Mouse (Mus musculus) cerebellum, adult 2 months (tissue): ENCODE measurements around the gene Stat4. TPM values are rescaled to one million over a fixed set of nuclear protein-coding genes. Genes with fewer than 3 reads are reported as not detected.
"Not testable (repeated sequence)": the region's sequence is repeated elsewhere in the genome, so short reads cannot be mapped to it uniquely, and the experiment has no call there.

Source experiments
- DNase-seq, 2 experiments: peaks; one replicate each; pipeline ENCODE4 v3.0.0; 2021
- H3K27ac ChIP-seq: fragments of 200-500 bp; 2 replicates; pipeline ENCODE4 v1.5.1; 2012; ENCODE audit warnings: low read length, control low read depth, inconsistent platforms; ENCODE audit not compliant: insufficient read depth
- H3K27me3 ChIP-seq: fragments of 200-500 bp; 2 replicates; pipeline ENCODE4 v1.6.1; 2012; ENCODE audit warnings: inconsistent platforms, mild to moderate bottlenecking, low read length, moderate library complexity; ENCODE audit not compliant: control insufficient read depth, insufficient read depth
- H3K4me1 ChIP-seq: fragments of 200-500 bp; 2 replicates; pipeline ENCODE4 v1.6.1; 2011; ENCODE audit warnings: low read length; ENCODE audit not compliant: control insufficient read depth, insufficient read depth
- H3K4me3 ChIP-seq: fragments of 200-500 bp; replicated peaks from 2 replicates; pipeline ENCODE3; 2011; ENCODE audit warnings: mild to moderate bottlenecking, low read depth, low read length, control low read depth; ENCODE audit not compliant: insufficient read depth
- CTCF ChIP-seq: fragments of 200-500 bp; IDR thresholded peaks from 2 replicates; pipeline ENCODE4 v1.5.1; 2011; ENCODE audit warnings: low read depth, mild to moderate bottlenecking, control low read depth, low read length, moderate library complexity, borderline replicate concordance; ENCODE audit not compliant: insufficient read depth
- POLR2A ChIP-seq: fragments of 200-500 bp; IDR thresholded peaks from 2 replicates; pipeline ENCODE4 v1.6.1; 2011; ENCODE audit warnings: low read length, control low read depth, borderline replicate concordance; ENCODE audit not compliant: insufficient read depth
- WGBS: fragments of 180-500 bp; shearing (Covaris S2); methylation state at CpG from one replicate; pipeline ENCODE4 v1.1.7; 2018; 5-methylcytosine and 5-hydroxymethylcytosine counted together
- polyA plus RNA-seq: library from polyadenylated mRNA; depleted of rRNA; stranded (reverse); fragments of >200 nt; gene quantifications from 2 replicates; pipeline ENCODE4 v1.2.3, GENCODE M21; 2012

Gene Stat4
- polyA plus RNA-seq, 1 experiment, result 0.03 TPM

DNA sequence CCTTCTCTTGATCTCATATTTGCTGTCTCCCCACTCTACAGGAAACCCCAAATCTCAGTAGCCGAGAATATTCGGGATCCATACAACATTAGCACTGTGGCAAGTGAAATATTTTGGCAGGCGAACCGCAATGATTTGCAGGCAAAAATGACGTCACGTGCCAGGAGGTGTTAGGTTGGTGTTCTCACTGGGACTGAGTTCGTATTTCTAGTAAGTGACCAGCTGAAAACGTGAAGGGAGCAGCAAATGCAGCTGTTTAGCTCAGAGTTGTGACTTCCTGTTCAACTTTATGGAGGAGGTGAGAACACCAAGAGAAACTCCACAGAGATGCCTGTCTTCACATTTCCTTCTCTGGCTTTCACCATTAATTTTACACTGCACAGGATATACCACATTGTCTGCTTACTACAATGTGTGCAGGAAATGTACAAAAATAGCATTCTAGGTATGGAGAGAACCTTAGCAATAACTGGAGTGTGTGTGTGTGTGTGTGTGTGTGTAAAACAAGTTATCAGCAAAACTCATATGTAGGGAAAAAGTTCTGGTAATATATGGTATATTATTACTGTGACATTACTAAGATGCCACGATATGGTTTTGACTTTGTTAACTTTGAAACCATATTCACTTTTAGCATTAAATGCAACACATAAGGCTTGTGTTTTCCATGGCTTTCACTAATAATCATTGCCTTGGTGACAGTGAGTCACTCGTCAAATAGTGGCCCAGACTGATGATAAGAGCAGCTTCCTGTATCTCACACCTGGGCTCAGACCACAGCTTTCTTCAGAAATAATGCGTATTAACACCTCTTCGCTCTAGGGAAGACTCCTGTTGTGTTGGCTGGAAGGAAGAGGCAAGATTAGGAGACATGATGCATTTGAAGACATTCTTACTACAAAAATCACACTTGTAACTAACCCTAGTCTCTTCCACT, 48.1 kb downstream of the Stat4 start:
- no peaks in the 10 kb centered on the region for H3K27me3 ChIP-seq
- no peaks in the 10 kb centered on the region for H3K4me1 ChIP-seq
- no peak for TF ChIP-seq POLR2A
- no peak for TF ChIP-seq CTCF
- H3K27ac ChIP-seq, result no peak overlapping the region
- no peak overlapping the region for H3K4me3 ChIP-seq
- no peak for DNase-seq
- 78% methylated on average over 12 of the region's 12 CpGs for WGBS

DNA sequence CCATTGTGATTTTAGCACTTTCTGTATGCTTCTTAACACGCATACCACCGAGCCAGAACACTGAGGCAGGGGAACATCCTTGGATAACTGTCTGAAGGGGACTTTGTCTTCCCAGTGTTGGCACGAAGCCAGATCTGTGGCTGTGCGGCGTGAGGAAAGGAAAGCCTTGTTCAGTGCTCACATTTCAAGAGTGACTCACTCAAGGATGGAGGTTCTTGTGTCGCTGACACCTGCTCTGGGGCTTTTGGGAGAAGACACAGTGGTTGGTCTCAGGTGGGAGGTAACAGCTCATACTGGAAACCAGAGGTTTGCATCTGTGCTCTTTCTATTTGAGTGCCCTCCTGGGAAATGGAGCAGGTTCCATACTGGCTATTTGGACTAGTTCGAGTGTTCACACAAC, 52.2 kb downstream of the Stat4 start:
- DNase-seq, result no peak
- Histone ChIP-seq H3K4me1 (no peaks in the 10 kb centered on the region), H3K27me3 (no peaks in the 10 kb centered on the region), H3K4me3 (no peak overlapping the region), H3K27ac (no peak overlapping the region)
- TF ChIP-seq CTCF (no peak), POLR2A (no peak)
- 21% methylated on average over 7 of the region's 7 CpGs for WGBS

DNA sequence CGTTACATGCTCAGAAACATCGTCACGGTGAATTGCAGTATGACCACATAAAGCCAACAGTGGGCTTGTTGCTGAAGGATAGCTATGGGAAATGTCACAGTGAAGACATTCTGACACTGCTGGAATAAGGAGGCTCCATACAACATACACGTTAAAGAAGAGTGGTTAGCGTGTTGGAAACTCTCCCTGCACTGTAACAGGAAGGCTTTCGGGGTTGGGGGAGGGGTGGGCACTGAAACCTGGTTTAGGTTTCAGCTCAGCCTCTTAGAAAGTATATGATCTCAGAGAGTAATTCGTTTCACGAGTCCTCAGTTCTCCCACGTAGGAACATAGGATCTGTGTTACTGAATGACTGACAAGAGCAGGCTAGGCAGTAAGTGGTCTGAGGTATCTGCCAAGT, 52.7 kb downstream of the Stat4 start:
- Histone ChIP-seq H3K27ac (no peak overlapping the region), H3K27me3 (no peaks in the 10 kb centered on the region), H3K4me1 (no peaks in the 10 kb centered on the region), H3K4me3 (no peak overlapping the region)
- DNase-seq, result no peak
- TF ChIP-seq POLR2A (no peak), CTCF (no peak)
- WGBS, result 77% methylated on average over 9 of the region's 9 CpGs

DNA sequence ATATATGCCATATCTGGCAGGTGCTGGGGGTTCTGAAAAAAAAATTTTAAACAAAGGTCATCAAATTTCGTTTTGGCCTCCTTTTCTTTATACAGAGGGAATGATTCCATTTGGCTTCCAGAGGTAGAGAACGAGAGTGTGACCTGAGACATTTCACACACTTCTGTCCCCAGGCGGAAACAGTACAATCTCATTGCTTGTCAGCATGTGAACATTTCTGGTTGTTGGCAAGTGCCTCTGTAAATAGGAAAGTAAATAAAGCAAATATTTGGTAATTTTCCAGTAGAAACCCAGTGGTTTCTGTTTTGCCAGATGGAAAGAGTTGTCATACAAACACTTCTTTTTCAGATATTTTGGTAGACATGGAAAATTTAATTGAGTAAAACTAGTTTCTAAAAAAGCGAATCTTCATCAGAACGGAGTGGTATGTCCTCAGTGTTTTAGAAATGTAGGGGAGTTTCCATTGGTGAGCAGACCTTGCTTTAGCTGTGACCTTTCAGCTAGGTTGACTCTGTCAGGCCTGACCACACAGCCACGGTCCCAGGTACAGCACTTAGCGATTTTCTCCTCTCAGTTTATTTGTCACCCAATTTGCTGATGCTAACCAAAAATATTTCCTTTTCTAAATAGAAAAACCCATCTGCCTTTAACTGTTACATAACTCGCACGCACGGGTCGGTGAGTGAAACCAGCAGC, 53.6 kb downstream of the Stat4 start:
- Histone ChIP-seq H3K27me3 (no peaks in the 10 kb centered on the region), H3K27ac (no peak overlapping the region), H3K4me1 (no peaks in the 10 kb centered on the region), H3K4me3 (no peak overlapping the region)
- WGBS, result 80% methylated on average over 11 of the region's 11 CpGs
- TF ChIP-seq POLR2A (no peak), CTCF (no peak)
- DNase-seq, result no peak

DNA sequence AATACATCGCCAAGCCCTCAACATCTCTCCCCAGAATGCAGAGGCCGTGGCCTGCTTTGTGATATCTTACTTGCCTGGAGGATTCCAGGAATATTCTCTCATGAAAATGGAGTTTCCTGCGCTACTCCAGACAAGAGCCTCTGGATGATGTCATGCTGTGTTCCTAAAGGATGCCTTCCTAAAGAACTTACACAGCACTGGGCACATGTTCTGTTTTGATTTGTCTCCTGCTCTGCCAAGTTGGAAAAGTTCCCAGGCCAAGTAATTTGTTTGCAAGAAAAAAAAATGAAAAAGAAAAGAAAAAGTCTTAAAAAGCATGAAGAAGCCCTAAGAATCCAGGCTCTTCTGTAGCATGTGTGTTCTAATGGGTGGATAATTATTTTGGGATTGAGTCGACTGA, 56.2 kb downstream of the Stat4 start:
- WGBS, result 32% methylated on average over 4 of the region's 4 CpGs
- H3K27ac ChIP-seq, result no peak overlapping the region
- no peak for DNase-seq
- no peak for TF ChIP-seq POLR2A
- no peak for TF ChIP-seq CTCF
- no peaks in the 10 kb centered on the region for H3K27me3 ChIP-seq
- H3K4me3 ChIP-seq, result no peak overlapping the region
- no peaks in the 10 kb centered on the region for H3K4me1 ChIP-seq

DNA sequence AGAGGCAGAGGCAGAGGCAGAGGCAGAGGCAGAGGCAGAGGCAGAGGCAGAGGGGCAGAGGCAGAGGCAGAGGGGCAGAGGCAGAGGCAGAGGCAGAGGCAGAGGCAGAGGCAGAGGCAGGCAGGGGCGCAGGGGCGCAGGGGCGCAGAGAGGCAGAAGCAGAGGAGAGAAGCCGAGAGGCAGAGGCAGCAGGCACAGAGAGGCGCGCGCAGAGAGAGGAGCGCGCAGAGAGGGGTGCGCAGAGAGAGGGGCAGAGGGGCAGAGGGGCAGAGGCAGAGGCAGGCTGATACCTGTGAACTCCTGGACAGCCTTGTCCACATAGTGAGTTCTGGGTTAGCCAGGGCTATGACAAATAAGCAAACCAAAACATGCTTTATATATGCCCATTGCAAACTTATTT, 59.9 kb downstream of the Stat4 start:
- not testable (repeated sequence) for H3K27me3 ChIP-seq, H3K27ac ChIP-seq, H3K4me1 ChIP-seq, H3K4me3 ChIP-seq, DNase-seq
- WGBS, result 94% methylated on average over 10 of the region's 10 CpGs

DNA sequence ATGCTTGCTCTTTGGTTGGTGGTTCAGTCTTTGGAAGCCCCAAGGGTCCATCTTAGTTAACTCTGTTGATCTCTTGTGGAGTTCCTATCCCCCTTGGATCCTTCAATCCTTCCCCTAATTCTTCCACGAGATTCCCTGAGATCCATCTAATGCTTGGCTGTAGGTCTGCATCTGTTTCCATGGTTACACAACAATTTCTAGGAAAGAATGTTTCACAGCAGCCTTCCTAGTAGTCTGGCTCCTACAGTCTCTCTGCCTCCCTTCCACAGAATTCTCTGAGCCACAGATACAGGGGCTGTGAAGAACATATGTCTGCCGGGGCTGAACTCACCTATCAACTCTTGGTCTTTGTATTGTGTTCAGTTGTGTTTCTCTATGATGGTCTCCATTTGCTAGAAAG, 61.8 kb downstream of the Stat4 start:
- no peak for DNase-seq
- H3K27ac ChIP-seq, result no peak overlapping the region
- no peak for TF ChIP-seq POLR2A
- TF ChIP-seq CTCF, result no peak
- no peaks in the 10 kb centered on the region for H3K4me1 ChIP-seq
- no peak overlapping the region for H3K4me3 ChIP-seq
- WGBS, result 35% methylated on average over 2 of the region's 2 CpGs
- no peaks in the 10 kb centered on the region for H3K27me3 ChIP-seq

DNA sequence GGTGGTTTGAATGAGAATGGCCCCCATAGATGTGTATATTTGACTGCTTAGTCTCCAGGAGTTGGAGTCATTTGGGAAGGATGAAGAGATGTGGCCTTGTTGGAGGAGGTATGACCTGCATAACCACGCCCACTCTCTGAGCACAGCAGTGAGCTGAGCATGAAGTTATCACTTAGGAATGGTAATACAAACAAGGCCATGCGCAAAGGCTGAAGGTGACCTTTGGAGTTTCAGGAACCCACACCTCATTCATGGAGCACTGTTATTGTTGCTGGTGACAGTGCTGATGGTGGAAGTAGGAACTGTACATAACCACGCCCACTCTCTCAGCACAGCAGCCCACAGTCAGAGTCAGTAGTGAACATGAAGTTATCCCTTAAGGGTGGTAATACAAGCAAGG, 62.9 kb downstream of the Stat4 start:
- 97% methylated on average over 3 of the region's 3 CpGs for WGBS
- TF ChIP-seq CTCF (no peak), POLR2A (no peak)
- H3K4me1 ChIP-seq, result no peaks in the 10 kb centered on the region
- no peak overlapping the region for H3K27ac ChIP-seq
- no peak for DNase-seq
- no peak overlapping the region for H3K4me3 ChIP-seq
- H3K27me3 ChIP-seq, result no peaks in the 10 kb centered on the region
